Mouse (Mus musculus): ENCODE results near the gene Qtrt2. TPM values are rescaled to one million over a fixed set of nuclear protein-coding genes. Genes with fewer than 3 reads are reported as not detected.

Qtrt2 gene
- total and polyA plus RNA-seq, 3 experiments, result 52.1 to 108 (median 60.0) TPM

DNA sequence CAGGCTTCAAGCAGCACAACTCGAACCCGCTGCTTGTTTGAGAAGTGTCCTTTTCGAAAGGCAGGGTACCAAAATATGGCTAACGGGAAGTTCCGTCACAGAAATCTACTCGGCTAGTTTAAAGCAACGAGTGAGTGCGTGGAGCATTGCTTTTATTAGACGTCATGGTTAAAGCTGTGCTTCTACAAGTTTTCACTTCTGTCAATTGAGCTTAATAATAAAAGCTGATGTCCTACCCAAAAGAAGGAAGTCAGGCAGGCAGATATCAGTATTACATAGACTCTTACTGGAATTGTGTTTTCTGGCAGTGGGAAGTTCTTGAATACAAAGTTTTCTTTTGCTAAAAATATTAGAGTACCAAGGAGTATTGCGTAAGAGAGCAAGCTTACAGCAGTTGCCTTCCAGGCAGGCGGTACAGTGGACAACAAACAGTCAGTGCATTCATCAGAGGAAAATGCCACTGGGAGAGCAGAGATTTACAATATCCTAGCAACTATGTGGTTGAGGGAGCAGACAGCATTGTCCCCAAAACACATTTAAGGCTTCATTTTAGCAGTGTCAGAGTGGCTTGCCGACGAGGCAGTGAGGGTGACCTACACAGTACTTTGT, 39.3 kb upstream of the Qtrt2 start:
- Histone ChIP-seq H3K4me1 (ENCODE audit: control insufficient read depth in 1 of 2, insufficient read depth in 2 of 2) (peaks cover 0 to 26% of the 10 kb centered on the region in 2 experiments; a peak in 2 of 4 replicates), H3K79me2 (replicated peaks; ENCODE audit: control insufficient read depth, extremely low read depth, insufficient read depth, poor library complexity, severe bottlenecking) (no peaks in the 10 kb centered on the region), H3K4me2 (ENCODE audit: insufficient read depth, low read depth, poor library complexity, severe bottlenecking) (no peak overlapping the region), H3K27ac (ENCODE audit: insufficient read depth, low read depth) (no peak overlapping the region), H3K27me3 (replicated peaks) (no peaks in the 10 kb centered on the region), H3K4me3 (replicated peaks in 1 of 3; ENCODE audit: low read depth in 2 of 3, low read length in 2 of 3, poor library complexity in 1 of 3) (no peak overlapping the region), H3K9me3 (replicated peaks; ENCODE audit: low read length) (no peaks in the 10 kb centered on the region), H3K9ac (ENCODE audit: insufficient read depth, low read depth) (no peak overlapping the region), H3K36me3 (replicated peaks in 1 of 2; ENCODE audit: control insufficient read depth in 1 of 2, insufficient read depth in 1 of 2, low read length in 1 of 2) (peaks cover 11 to 51% of the 10 kb centered on the region in 2 experiments)
- in situ Hi-C loops (cut with MboI; ENCODE audit: low pct_ligation_motif_present, low pct_unique_long_range_greater_than_20kb, low sequenced_read_pairs), result no loop called here
- dilution Hi-C loops (cut with MboI; ENCODE audit: extremely low pct_ligation_motif_present, extremely low pct_unique_long_range_greater_than_20kb, low sequenced_read_pairs), result no loop called here
- no peak for DNase-seq (ENCODE audit: extremely low read depth)
- TF ChIP-seq HCFC1 (IDR thresholded peaks at IDR 0.05; ENCODE audit: low read depth, low read length), result no peak
- no peak for TF ChIP-seq MEF2A (IDR thresholded peaks at IDR 0.05; ENCODE audit: borderline replicate concordance, low read depth, low read length)
- TF ChIP-seq NELFE (IDR thresholded peaks at IDR 0.05; ENCODE audit: low read depth, low read length), result no peak
- no peak for TF ChIP-seq TBP (conservative IDR thresholded peaks at IDR 0.05; ENCODE audit: low read depth, low read length)
- TF ChIP-seq MAFK (IDR thresholded peaks at IDR 0.05; ENCODE audit: insufficient replicate concordance, low read length), result no peak

DNA sequence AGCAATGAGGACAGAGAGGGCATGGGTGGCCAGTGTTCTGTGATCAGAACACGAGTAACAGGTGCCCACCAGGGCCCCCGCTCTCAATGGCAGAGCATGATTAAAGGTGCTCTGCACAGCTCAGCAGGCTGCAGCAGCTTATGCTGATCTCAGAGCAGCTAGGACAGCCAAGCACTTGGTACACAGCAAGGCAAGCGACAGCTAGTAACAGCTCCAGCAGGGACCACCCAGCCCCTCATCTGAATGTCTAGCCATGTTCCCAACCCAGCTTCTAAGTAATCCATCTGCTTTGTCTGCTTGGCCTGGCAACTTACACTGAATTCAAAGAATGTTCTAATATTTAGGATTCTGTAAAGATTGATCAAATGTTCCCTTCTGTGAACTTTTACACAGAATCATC, 37.2 kb upstream of the Qtrt2 start:
- Histone ChIP-seq H3K4me1 (ENCODE audit: control insufficient read depth in 1 of 2, insufficient read depth in 2 of 2) (peaks cover 0 to 22% of the 10 kb centered on the region in 2 experiments; a peak in 2 of 4 replicates), H3K36me3 (replicated peaks in 1 of 2; ENCODE audit: control insufficient read depth in 1 of 2, insufficient read depth in 1 of 2, low read length in 1 of 2) (peaks cover 17 to 67% of the 10 kb centered on the region in 2 experiments), H3K27me3 (replicated peaks) (no peaks in the 10 kb centered on the region), H3K9me3 (replicated peaks; ENCODE audit: low read length) (no peaks in the 10 kb centered on the region), H3K79me2 (replicated peaks; ENCODE audit: control insufficient read depth, extremely low read depth, insufficient read depth, poor library complexity, severe bottlenecking) (no peaks in the 10 kb centered on the region), H3K4me3 (replicated peaks in 1 of 3; ENCODE audit: low read depth in 2 of 3, low read length in 2 of 3, poor library complexity in 1 of 3) (no peak overlapping the region), H3K27ac (ENCODE audit: insufficient read depth, low read depth) (no peak overlapping the region), H3K9ac (ENCODE audit: insufficient read depth, low read depth) (no peak overlapping the region), H3K4me2 (ENCODE audit: insufficient read depth, low read depth, poor library complexity, severe bottlenecking) (no peak overlapping the region)
- no peak for TF ChIP-seq E2F4 (IDR thresholded peaks at IDR 0.05; ENCODE audit: insufficient replicate concordance, low read depth, low read length)
- TF ChIP-seq PAX5 (IDR thresholded peaks at IDR 0.05; ENCODE audit: low read length), result no peak
- no peak for TF ChIP-seq CTCF (conservative IDR thresholded peaks at IDR 0.05 in 1 of 2, IDR thresholded peaks at IDR 0.05 in 1 of 2; ENCODE audit: low read depth in 2 of 2, low read length in 2 of 2)
- TF ChIP-seq ZC3H11A (IDR thresholded peaks at IDR 0.05; ENCODE audit: low read depth, low read length), result no peak
- TF ChIP-seq RCOR1 (conservative IDR thresholded peaks at IDR 0.05; ENCODE audit: low read depth, low read length), result no peak
- no peak for TF ChIP-seq USF1 (IDR thresholded peaks at IDR 0.05; ENCODE audit: low read depth, low read length)
- no peak for TF ChIP-seq TCF12 (IDR thresholded peaks at IDR 0.05; ENCODE audit: low read depth, low read length)
- TF ChIP-seq CHD2 (IDR thresholded peaks at IDR 0.05; ENCODE audit: low read length), result no peak
- no peak for TF ChIP-seq HCFC1 (IDR thresholded peaks at IDR 0.05; ENCODE audit: low read depth, low read length)
- no peak for TF ChIP-seq MEF2A (IDR thresholded peaks at IDR 0.05; ENCODE audit: borderline replicate concordance, low read depth, low read length)
- no peak for TF ChIP-seq NELFE (IDR thresholded peaks at IDR 0.05; ENCODE audit: low read depth, low read length)
- no peak for TF ChIP-seq NRF1 (IDR thresholded peaks at IDR 0.05; ENCODE audit: low read depth, low read length)
- no peak for TF ChIP-seq MAX (IDR thresholded peaks at IDR 0.05; ENCODE audit: low read length)
- no peak for TF ChIP-seq JUND (conservative IDR thresholded peaks at IDR 0.05; ENCODE audit: low read depth, low read length)
- TF ChIP-seq POLR2AphosphoS2 (IDR thresholded peaks at IDR 0.05; ENCODE audit: low read depth, low read length), result no peak
- no peak for TF ChIP-seq ELF1 (IDR thresholded peaks at IDR 0.05; ENCODE audit: low read depth, low read length)
- TF ChIP-seq KAT2A (IDR thresholded peaks at IDR 0.05; ENCODE audit: insufficient replicate concordance, low read length), result no peak
- in situ Hi-C loops (cut with MboI; ENCODE audit: low pct_ligation_motif_present, low pct_unique_long_range_greater_than_20kb, low sequenced_read_pairs), result no loop called here
- DNase-seq (ENCODE audit: extremely low read depth), result no peak
- dilution Hi-C loops (cut with MboI; ENCODE audit: extremely low pct_ligation_motif_present, extremely low pct_unique_long_range_greater_than_20kb, low sequenced_read_pairs), result no loop called here
